Mouse (Mus musculus): Measurements from ENCODE around the gene Cecr2. TPM values are rescaled to one million over a fixed set of nuclear protein-coding genes. Genes with fewer than 3 reads are reported as not detected.

The Cecr2 gene
- polyA plus RNA-seq, 1 experiment from 2014 or later: 1.4 TPM

DNA sequence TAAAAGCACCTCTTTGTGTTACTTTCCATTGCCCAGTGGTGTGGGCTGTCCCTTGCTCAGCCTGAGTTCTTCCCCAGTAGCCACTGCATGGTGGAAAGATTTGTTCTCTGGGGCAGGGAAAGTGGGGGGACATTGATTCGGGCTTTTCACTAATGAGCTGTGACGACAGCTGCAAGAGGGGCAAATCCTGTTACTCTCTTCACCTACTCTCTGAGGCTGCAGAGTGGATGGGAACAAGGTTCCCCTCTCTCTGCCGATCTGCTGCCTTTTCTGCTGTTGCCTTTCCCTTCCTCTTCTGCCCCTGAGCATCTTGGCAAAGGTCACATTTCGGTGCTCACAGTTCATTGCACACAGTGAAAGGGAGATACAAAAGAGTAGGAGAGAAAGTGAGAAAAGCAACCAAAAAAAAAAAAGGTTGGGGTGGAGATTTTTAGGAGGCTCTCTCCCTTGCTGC lies 50.4 kb downstream of the Cecr2 start:
- Histone ChIP-seq H3K36me3 (no peaks in the 10 kb centered on the region), H3K9ac (no peak overlapping the region), H3K4me1 (replicated peaks) (no peaks in the 10 kb centered on the region; the same call in 1 of the 2 replicates), H3K27ac (ENCODE audit: poor library complexity, severe bottlenecking) (no peak overlapping the region), H3K27me3 (replicated peaks) (no peaks in the 10 kb centered on the region), H3K9me3 (replicated peaks) (no peaks in the 10 kb centered on the region), H3K4me2 (no peak overlapping the region), H3K4me3 (no peak overlapping the region)
- no peak for ATAC-seq (ENCODE audit: insufficient number of reproducible peaks, low FRiP score)
- WGBS: 14% methylated on average over 4 of the region's 4 CpGs

DNA sequence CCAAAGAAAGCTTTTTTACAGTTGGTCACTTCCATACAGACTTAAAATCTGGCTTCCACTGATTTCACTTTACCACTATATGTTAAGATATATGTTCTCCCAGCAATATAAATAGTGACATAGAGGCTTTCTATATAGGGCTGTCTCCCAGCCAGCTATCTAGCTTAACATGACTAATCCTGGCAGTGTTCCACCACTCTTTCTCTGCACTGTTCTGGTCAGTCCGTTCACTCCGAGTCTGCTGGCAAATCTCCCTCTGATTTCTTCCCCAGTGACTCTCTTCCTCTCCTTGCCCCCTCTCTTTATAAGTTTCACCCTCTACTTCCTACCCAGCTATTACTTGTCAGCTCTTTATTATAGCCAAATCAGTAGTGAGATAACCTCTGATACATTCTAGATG lies 59.8 kb downstream of the Cecr2 start:
- WGBS: 35% methylated on average over 2 of the region's 2 CpGs
- Histone ChIP-seq H3K9me3 (replicated peaks) (no peaks in the 10 kb centered on the region), H3K27me3 (replicated peaks) (no peaks in the 10 kb centered on the region), H3K4me2 (no peak overlapping the region), H3K4me3 (no peak overlapping the region), H3K27ac (ENCODE audit: poor library complexity, severe bottlenecking) (no peak overlapping the region), H3K4me1 (replicated peaks) (0 out of 2 replicates have a peak, but pooled peaks cover 5% of the 10 kb centered on the region), H3K9ac (no peak overlapping the region), H3K36me3 (no peaks in the 10 kb centered on the region)
- no peak for ATAC-seq (ENCODE audit: insufficient number of reproducible peaks, low FRiP score)

DNA sequence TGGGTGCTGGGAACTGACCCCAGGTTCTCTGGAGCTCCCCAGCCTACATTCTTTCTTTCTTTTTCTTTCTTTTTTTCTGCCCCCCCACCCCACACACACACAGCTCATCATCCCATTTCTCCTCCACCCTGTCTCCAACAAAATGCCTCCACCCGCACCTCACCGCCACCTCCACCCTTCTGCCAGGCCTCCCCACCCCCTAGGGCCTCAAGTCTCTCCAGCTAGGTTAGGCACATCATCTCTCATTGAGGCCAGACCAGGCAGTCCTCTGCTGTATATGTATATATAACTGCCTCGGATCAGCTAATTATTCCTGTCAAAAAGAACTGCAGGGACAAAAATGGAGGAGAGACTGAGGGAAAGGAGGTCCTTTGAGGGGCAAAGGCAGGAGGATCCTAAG lies 69.8 kb downstream of the Cecr2 start:
- Histone ChIP-seq H3K9me3 (replicated peaks) (no peaks in the 10 kb centered on the region), H3K4me2 (no peak overlapping the region), H3K27me3 (replicated peaks) (no peaks in the 10 kb centered on the region), H3K4me3 (no peak overlapping the region), H3K36me3 (peaks cover 3% of the 10 kb centered on the region; the same call in 1 of the 2 replicates), H3K9ac (no peak overlapping the region), H3K4me1 (replicated peaks) (no peaks in the 10 kb centered on the region), H3K27ac (ENCODE audit: poor library complexity, severe bottlenecking) (no peak overlapping the region)
- WGBS: 86% methylated on average over 3 of the region's 3 CpGs
- ATAC-seq (ENCODE audit: insufficient number of reproducible peaks, low FRiP score): no peak

DNA sequence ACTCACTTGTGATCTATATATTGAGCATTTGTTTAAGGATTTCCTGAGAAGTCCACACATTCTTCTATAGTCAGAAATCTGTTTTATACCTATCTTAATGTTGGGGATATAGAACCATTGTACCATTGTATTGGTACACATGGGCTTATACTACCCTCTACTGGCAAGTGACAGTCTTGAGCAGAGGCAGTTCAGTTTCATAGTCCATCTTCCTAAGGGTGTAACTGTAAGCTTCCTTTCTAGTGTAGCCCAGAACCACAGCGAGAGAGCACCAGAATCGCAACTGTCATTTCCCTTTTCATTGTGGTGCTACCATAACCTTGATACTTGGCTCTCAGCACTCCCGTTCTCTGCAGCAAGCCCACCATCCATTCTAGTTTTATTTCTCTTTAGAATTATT lies 70.4 kb downstream of the Cecr2 start:
- Histone ChIP-seq H3K27ac (ENCODE audit: poor library complexity, severe bottlenecking) (no peak overlapping the region), H3K4me2 (no peak overlapping the region), H3K9ac (no peak overlapping the region), H3K4me1 (replicated peaks) (no peaks in the 10 kb centered on the region), H3K9me3 (replicated peaks) (no peaks in the 10 kb centered on the region), H3K4me3 (no peak overlapping the region), H3K36me3 (peaks cover 3% of the 10 kb centered on the region; the same call in 1 of the 2 replicates), H3K27me3 (replicated peaks) (no peaks in the 10 kb centered on the region)
- ATAC-seq (ENCODE audit: insufficient number of reproducible peaks, low FRiP score): no peak
- 63% methylated on average over 3 of the region's 3 CpGs for WGBS

DNA sequence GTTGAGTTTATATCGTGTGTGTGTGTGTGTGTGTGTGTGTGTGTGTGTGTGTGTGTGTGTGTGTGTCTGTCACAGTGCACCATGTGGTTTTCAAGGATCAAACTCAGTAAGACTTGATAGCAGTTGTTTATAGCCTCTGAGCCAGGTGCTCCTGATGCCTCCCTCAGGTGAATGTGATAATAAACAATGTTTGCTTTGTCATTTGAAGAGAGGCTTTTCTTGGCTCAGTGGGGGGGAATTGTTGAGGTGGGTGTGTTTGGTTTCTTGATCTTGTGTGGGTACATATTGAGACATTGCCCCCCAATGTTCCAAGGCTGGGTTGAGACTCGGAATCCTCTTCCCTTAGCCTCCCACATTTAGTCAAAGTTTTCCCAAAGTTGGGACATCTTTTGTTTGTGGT lies 77.0 kb downstream of the Cecr2 start:
- H3K9me3 ChIP-seq (replicated peaks): no peaks in the 10 kb centered on the region
- no peak for ATAC-seq (ENCODE audit: insufficient number of reproducible peaks, low FRiP score)
- H3K4me1 ChIP-seq (replicated peaks): no peaks in the 10 kb centered on the region
- no peak overlapping the region for H3K4me2 ChIP-seq
- no peak overlapping the region for H3K27ac ChIP-seq (ENCODE audit: poor library complexity, severe bottlenecking)
- no peak overlapping the region for H3K9ac ChIP-seq
- H3K36me3 ChIP-seq: peaks cover under 1% of the 10 kb centered on the region; the same call in 1 of the 2 replicates
- 85% methylated on average over 2 of the region's 2 CpGs for WGBS
- no peak overlapping the region for H3K4me3 ChIP-seq
- H3K27me3 ChIP-seq (replicated peaks): no peaks in the 10 kb centered on the region

DNA sequence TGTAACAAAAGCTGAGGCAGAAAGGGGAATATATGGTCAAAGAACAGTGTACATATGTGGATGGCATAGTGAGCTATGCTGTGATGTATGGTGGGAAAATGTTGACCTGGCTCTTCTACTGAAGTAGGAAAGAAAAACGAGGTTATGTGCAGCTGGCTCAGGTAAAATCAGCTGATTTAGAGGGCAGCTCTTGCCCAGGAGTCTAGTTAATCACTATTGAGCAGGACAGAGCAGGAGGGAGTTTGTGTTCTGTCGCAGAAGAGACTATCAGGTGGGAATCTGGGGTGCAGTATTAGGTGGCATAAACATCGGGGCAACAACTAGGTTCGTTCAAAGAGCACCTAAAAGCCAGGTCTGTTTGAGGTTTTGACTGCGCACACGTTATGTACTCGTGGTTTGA lies 78.1 kb downstream of the Cecr2 start:
- no peaks in the 10 kb centered on the region for H3K36me3 ChIP-seq
- no peak for ATAC-seq (ENCODE audit: insufficient number of reproducible peaks, low FRiP score)
- no peaks in the 10 kb centered on the region for H3K9me3 ChIP-seq (replicated peaks)
- no peak overlapping the region for H3K4me2 ChIP-seq
- H3K9ac ChIP-seq: no peak overlapping the region
- H3K4me3 ChIP-seq: no peak overlapping the region
- no peaks in the 10 kb centered on the region for H3K4me1 ChIP-seq (replicated peaks)
- WGBS: 82% methylated on average over 7 of the region's 7 CpGs
- no peak overlapping the region for H3K27ac ChIP-seq (ENCODE audit: poor library complexity, severe bottlenecking)
- H3K27me3 ChIP-seq (replicated peaks): no peaks in the 10 kb centered on the region

DNA sequence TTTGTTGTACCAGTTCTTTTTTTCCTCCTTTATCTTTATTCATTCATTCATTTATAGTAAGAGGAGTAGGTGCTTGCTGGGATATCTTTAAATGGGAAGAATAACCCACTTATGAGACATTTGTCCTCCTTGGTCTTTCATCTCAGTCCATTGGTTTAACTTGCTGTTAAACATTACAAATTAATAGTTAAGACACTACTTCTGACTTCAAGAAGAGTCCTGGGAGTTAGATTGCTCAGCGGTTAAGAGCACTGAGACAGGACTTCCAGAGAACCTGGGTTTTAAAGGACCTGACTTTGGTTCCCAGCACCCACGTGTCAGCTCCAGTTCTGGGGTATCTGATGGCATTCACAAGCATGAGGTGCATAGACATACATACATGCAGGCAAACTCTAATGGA lies 80.2 kb downstream of the Cecr2 start:
- Histone ChIP-seq H3K36me3 (no peaks in the 10 kb centered on the region), H3K9me3 (replicated peaks) (no peaks in the 10 kb centered on the region), H3K4me2 (no peak overlapping the region), H3K4me1 (replicated peaks) (no peaks in the 10 kb centered on the region), H3K27ac (ENCODE audit: poor library complexity, severe bottlenecking) (no peak overlapping the region), H3K9ac (no peak overlapping the region), H3K27me3 (replicated peaks) (no peaks in the 10 kb centered on the region), H3K4me3 (no peak overlapping the region)
- ATAC-seq (ENCODE audit: insufficient number of reproducible peaks, low FRiP score): no peak
- WGBS: 92% methylated on average over 2 of the region's 2 CpGs

DNA sequence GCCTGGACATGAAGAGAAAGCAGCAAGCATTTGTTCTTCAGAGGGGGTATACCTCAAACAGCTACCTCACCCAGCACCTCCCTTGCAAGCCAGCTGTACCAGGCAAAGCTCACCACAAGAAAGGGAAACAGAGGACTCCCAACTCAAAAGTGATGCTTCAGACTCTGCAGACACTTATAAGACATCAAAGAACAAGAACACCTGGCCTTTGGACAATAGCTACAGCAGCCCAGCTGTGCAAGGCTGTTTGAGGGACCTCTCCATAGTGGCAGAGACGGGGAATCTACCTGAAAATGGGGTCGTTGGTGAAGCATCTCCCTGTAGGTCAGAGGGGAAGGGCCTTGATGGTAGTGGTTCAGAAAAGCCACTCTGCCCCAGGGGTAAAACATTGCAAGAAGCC lies 95.0 kb downstream of the Cecr2 start:
- 79% methylated on average over 2 of the region's 2 CpGs for WGBS
- no peak for ATAC-seq (ENCODE audit: insufficient number of reproducible peaks, low FRiP score)
- no peaks in the 10 kb centered on the region for H3K27me3 ChIP-seq (replicated peaks)
- H3K27ac ChIP-seq (ENCODE audit: poor library complexity, severe bottlenecking): no peak overlapping the region
- peaks cover 29% of the 10 kb centered on the region for H3K36me3 ChIP-seq
- no peak overlapping the region for H3K9ac ChIP-seq
- H3K4me1 ChIP-seq (replicated peaks): no peaks in the 10 kb centered on the region
- no peaks in the 10 kb centered on the region for H3K9me3 ChIP-seq (replicated peaks)
- H3K4me2 ChIP-seq: no peak overlapping the region
- H3K4me3 ChIP-seq: no peak overlapping the region

DNA sequence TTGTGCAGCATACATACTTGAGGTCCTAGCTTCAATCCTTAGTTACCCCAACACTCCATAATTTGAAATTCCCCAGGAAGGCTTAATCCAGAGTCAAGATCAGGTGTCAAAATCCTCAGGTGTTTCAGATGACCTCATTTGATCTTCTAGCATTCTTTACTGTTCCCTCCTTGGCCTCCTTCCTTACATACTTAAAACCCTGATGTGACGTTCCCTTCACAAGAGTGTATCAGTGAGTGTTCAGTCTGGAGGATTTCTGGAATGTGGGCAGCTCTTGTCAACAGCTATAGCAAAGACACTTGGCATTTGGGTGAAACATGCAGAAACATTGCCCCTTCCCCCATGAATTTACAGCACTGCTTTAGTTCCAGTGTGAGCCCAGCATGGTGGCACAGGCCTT lies 103.8 kb downstream of the Cecr2 start:
- 48% methylated on average over 1 of the region's 1 CpGs for WGBS
- no peak overlapping the region for H3K4me3 ChIP-seq
- ATAC-seq (ENCODE audit: insufficient number of reproducible peaks, low FRiP score): no peak
- H3K9me3 ChIP-seq (replicated peaks): no peaks in the 10 kb centered on the region
- H3K4me2 ChIP-seq: no peak overlapping the region
- no peak overlapping the region for H3K27ac ChIP-seq (ENCODE audit: poor library complexity, severe bottlenecking)
- H3K27me3 ChIP-seq (replicated peaks): no peaks in the 10 kb centered on the region
- H3K4me1 ChIP-seq (replicated peaks): no peaks in the 10 kb centered on the region; the same call in 1 of the 2 replicates
- H3K9ac ChIP-seq: no peak overlapping the region
- no peaks in the 10 kb centered on the region for H3K36me3 ChIP-seq

DNA sequence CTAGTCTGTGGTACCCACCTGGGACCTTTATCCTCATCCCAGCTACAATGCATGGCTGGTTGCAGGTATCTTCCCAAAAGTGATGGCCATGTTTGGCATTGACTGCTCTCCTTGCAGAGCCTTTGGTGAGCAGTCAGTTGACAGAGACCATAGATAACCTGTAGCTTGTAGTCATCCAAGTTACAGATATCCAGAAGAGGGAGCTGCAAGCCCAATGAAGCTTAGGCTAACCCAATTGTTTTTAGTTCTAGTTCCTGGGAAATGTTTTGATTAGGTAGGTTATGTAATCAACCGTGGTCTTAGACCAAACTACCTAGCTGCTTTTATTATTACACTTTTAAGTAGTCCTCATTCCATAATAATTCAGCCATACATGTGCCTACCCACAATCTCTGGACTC lies 105.2 kb downstream of the Cecr2 start:
- H3K9ac ChIP-seq: no peak overlapping the region
- H3K27me3 ChIP-seq (replicated peaks): no peaks in the 10 kb centered on the region
- no peak for ATAC-seq (ENCODE audit: insufficient number of reproducible peaks, low FRiP score)
- no peaks in the 10 kb centered on the region for H3K9me3 ChIP-seq (replicated peaks)
- 69% methylated on average over 1 of the region's 1 CpGs for WGBS
- no peak overlapping the region for H3K4me3 ChIP-seq
- H3K4me1 ChIP-seq (replicated peaks): peaks cover 5% of the 10 kb centered on the region
- H3K4me2 ChIP-seq: no peak overlapping the region
- H3K27ac ChIP-seq (ENCODE audit: poor library complexity, severe bottlenecking): no peak overlapping the region
- no peaks in the 10 kb centered on the region for H3K36me3 ChIP-seq

DNA sequence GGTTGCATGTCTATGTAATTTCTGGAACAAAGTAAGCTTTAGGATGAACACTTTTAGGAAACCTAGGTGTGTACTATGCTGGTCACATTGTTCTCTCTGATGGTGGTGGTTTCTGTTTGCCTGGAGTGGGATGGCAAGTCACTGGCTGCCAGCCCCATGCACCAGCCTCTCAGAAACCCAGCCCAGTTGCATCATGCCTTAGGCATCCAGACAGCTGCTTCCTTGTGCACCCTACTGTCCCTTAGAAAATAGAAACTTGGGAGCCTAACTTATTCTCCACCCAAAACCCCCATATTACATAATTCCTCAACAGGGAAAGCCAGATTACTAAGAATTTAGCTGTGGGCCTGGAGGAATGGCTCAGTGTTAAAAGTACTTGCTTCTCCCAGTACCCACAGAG lies 105.9 kb downstream of the Cecr2 start:
- H3K9ac ChIP-seq: no peak overlapping the region
- no peaks in the 10 kb centered on the region for H3K36me3 ChIP-seq
- peaks cover 9% of the 10 kb centered on the region for H3K4me1 ChIP-seq (replicated peaks)
- no peak overlapping the region for H3K4me2 ChIP-seq
- no peak overlapping the region for H3K27ac ChIP-seq (ENCODE audit: poor library complexity, severe bottlenecking)
- no peaks in the 10 kb centered on the region for H3K9me3 ChIP-seq (replicated peaks)
- H3K4me3 ChIP-seq: no peak overlapping the region
- no peaks in the 10 kb centered on the region for H3K27me3 ChIP-seq (replicated peaks)
- ATAC-seq (ENCODE audit: insufficient number of reproducible peaks, low FRiP score): no peak

DNA sequence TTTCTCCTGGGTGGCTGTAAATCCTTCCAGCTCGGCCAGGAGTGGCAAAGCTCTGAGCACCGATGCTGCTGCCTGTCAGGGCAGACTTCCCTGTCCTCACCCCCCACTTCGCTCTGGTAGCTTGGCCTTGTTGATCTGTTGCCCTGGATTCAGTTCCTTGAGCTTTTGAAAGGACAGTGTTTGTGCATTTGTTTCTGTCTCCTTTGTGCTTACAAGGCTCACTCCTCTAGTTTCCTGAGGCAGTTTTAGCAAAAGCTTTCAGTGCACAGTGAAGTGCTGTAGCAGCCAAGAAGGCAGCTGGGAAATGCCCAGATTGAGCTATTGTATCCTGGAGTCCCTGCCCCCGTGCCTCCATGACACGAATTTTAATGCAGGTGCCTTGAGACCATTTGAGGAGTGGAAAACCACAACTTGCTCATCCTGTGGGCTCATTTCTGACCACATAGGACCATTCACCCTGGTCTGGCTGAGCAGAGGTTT lies 107.0 kb downstream of the Cecr2 start, which contains the start of gene Slc25a18:
Gene Slc25a18 (plus strand): TSS at position 430 of the 480 bp plus-strand sequence.
- ATAC-seq (ENCODE audit: insufficient number of reproducible peaks, low FRiP score): no peak
- Histone ChIP-seq H3K27me3 (replicated peaks) (no peaks in the 10 kb centered on the region), H3K36me3 (no peaks in the 10 kb centered on the region), H3K27ac (ENCODE audit: poor library complexity, severe bottlenecking) (no peak within 1 kb of the TSS), H3K4me1 (replicated peaks) (peaks cover 15% of the 10 kb centered on the region), H3K9me3 (replicated peaks) (no peaks in the 10 kb centered on the region), H3K4me2 (no peak within 1 kb of the TSS), H3K4me3 (no peak within 1 kb of the TSS), H3K9ac (no peak within 1 kb of the TSS)
- WGBS: 70% methylated on average over 5 of the region's 5 CpGs
